Mouse (Mus musculus) ES-Bruce4 (cell line): Measurements from ENCODE around the gene Sox18.

ENCODE experiments used
- CTCF ChIP-seq: IDR thresholded peaks from one replicate; pipeline ENCODE4 v1.8.1; 2011; ENCODE audit warnings: low read depth, low read length
- EP300 ChIP-seq: IDR thresholded peaks from 2 replicates; pipeline ENCODE4 v1.6.1; 2011; ENCODE audit warnings: low read depth, low read length; ENCODE audit not compliant: insufficient read depth
- POLR2A ChIP-seq: IDR thresholded peaks from one replicate; pipeline ENCODE4 v1.8.1; 2011; ENCODE audit warnings: low read length; ENCODE audit not compliant: insufficient read depth

DNA sequence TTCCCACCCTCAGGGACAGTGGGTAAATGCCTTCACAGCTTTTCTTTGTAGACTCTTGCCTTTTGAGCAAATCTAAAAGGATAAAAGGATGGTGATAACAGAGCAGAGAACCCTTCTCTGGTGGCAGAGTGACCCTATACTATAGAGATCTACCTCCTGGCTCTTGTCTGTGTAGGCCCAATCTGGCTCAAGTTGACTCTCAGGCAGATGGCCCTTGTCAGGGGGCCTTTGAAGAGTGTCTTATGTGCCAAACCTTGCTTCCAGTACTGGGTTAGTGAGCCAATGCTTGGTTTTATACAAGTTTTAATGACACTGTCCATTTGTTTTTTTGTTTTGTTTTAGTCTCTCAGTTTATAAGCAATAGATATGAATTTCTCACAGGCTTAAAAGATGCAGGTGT, 49.8 kb upstream of the Sox18 start:
- TF ChIP-seq POLR2A (no peak), CTCF (no peak), EP300 (no peak)
